Mouse (Mus musculus) adrenal gland, adult 18-20 months (tissue): ENCODE data around the gene Pde4d. TPM values are rescaled to one million over a fixed set of nuclear protein-coding genes. Genes with fewer than 3 reads are reported as not detected.
A peak's percentile ranks its signal among the peaks of the same experiment; 100 is the strongest.

Experiments used
- DNase-seq, 2 experiments: peaks; one replicate each; pipeline ENCODE4 v3.0.0; 2021 to 2022; ENCODE audit warnings: low spot score in 2 of 2
- total RNA-seq, 2 experiments: library from RNA; stranded (reverse); gene quantifications; 1 replicate in 1 of 2; 2 replicates in 1 of 2; pipeline ENCODE4 v1.2.3; 2021

Pde4d gene
- total RNA-seq, 2 experiments from 2014 or later: 48.5 to 81.6 TPM

- DNase-seq: no peak
Observed at GRCm38 (mm10) chr13:109446138-109446537, 996.4 kb downstream of the Pde4d start.

GRCm38 (mm10) chr13:109448121-109448520 lies 998.4 kb downstream of the Pde4d start:
- DNase-seq: no peak

GRCm38 (mm10) chr13:109474344-109474743 lies 1024.6 kb downstream of the Pde4d start:
- no peak for DNase-seq

GRCm38 (mm10) chr13:109481446-109481845 lies 1031.7 kb downstream of the Pde4d start:
- no peak for DNase-seq

- DNase-seq: no peak
Observed at GRCm38 (mm10) chr13:109486166-109486565, 1036.4 kb downstream of the Pde4d start.

- DNase-seq: no peak
Observed at GRCm38 (mm10) chr13:109487378-109487777, 1037.6 kb downstream of the Pde4d start.

- DNase-seq: no peak
Observed at GRCm38 (mm10) chr13:109490853-109491252, 1041.1 kb downstream of the Pde4d start.

- no peak for DNase-seq
Observed at GRCm38 (mm10) chr13:109491829-109492228, 1042.1 kb downstream of the Pde4d start.

- DNase-seq: no peak
Observed at GRCm38 (mm10) chr13:109500336-109500735, 1050.6 kb downstream of the Pde4d start.

GRCm38 (mm10) chr13:109502796-109503195 lies 1053.0 kb downstream of the Pde4d start:
- no peak for DNase-seq

- DNase-seq: no peak
Observed at GRCm38 (mm10) chr13:109506754-109507153, 1057.0 kb downstream of the Pde4d start.

- DNase-seq: no peak
Observed at GRCm38 (mm10) chr13:109508472-109508871, 1058.7 kb downstream of the Pde4d start.

- DNase-seq: no peak
Observed at GRCm38 (mm10) chr13:109518194-109518593, 1068.4 kb downstream of the Pde4d start.

GRCm38 (mm10) chr13:109519485-109519884 lies 1069.7 kb downstream of the Pde4d start:
- no peak for DNase-seq

- no peak for DNase-seq
Observed at GRCm38 (mm10) chr13:109519966-109520646, 1070.4 kb downstream of the Pde4d start.

GRCm38 (mm10) chr13:109533838-109534523 lies 1084.2 kb downstream of the Pde4d start:
- no peak for DNase-seq

GRCm38 (mm10) chr13:109534709-109535284 lies 1085.0 kb downstream of the Pde4d start:
- no peak for DNase-seq

GRCm38 (mm10) chr13:109536636-109537035 lies 1086.9 kb downstream of the Pde4d start:
- peak in 1 of 2 experiments; percentile 3 for DNase-seq

- no peak for DNase-seq
Observed at GRCm38 (mm10) chr13:109539371-109539770, 1089.6 kb downstream of the Pde4d start.

- DNase-seq: no peak
Observed at GRCm38 (mm10) chr13:109544646-109545045, 1094.9 kb downstream of the Pde4d start.

- DNase-seq: no peak
Observed at GRCm38 (mm10) chr13:109546337-109546736, 1096.6 kb downstream of the Pde4d start.

GRCm38 (mm10) chr13:109547006-109547587 lies 1097.3 kb downstream of the Pde4d start:
- no peak for DNase-seq
